Mouse (Mus musculus) thymus, adult 2 months (tissue): ENCODE data around the gene Fbxl16.

ENCODE experiments used
- CTCF ChIP-seq: fragments of 200-500 bp; IDR thresholded peaks from 2 replicates; pipeline ENCODE4 v1.5.1; 2012; ENCODE audit warnings: mild to moderate bottlenecking, control low read depth, low read length, moderate library complexity, borderline replicate concordance; ENCODE audit not compliant: control insufficient read depth, poor library complexity, insufficient read depth; ENCODE audit errors: extremely low read depth
- POLR2A ChIP-seq: fragments of 200-500 bp; IDR thresholded peaks from 2 replicates; pipeline ENCODE4 v1.6.1; 2012; ENCODE audit warnings: mild to moderate bottlenecking, low read length, control low read depth, moderate library complexity; ENCODE audit not compliant: control insufficient read depth, poor library complexity, insufficient read depth; ENCODE audit errors: extremely low read depth

DNA sequence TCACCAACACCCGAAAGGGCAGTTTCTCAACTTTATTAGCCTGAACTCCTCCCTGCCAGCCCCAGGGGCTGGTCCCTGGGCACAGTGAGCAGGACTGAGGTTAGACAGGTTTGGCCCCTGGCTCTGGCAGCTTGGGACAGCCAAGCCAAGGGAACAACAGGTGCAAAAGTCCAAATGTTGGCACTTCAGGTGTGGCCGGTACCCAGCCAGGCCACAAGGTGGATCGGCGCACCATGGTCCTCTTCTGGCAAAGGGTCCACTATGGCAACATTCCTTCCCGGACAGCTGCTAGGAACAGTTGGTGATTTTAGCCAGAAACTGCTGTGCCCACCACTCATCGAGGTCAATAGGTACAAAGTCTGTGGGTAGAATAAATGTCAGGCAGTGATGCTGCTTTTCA is 54.8 kb downstream of the Fbxl16 start:
- TF ChIP-seq CTCF (no peak), POLR2A (no peak)
